Mouse (Mus musculus) spleen, adult 2 months (tissue): ENCODE measurements around the gene Magi1.

Experiments used
- CTCF ChIP-seq: fragments of 200-500 bp; IDR thresholded peaks from 2 replicates; pipeline ENCODE4 v1.5.1; 2011; ENCODE audit warnings: mild to moderate bottlenecking, inconsistent platforms; ENCODE audit not compliant: insufficient read depth, insufficient read length, insufficient replicate concordance; ENCODE audit errors: extremely low read depth
- POLR2A ChIP-seq: fragments of 200-500 bp; IDR thresholded peaks from 2 replicates; pipeline ENCODE4 v1.6.1; 2011; ENCODE audit warnings: low read depth, low read length, inconsistent platforms

DNA sequence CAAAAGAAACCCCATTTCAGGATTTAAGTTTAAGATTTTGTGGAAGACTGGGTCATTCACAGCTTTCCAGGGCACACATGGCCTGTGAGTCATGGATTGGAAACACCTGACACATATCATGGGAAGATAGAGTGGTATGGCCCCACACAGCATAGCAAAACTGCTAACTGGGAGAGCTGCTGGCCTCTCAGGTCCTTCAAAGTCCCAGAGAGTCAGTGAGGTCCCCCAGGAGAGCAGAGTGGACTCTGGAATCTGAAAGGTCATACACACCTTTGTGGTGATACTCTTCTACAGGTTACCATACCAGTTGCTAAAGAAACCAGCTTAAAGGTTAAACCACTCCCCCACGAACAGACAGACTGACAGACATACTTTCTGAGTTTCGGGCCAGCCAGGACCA lies 349.0 kb downstream of the Magi1 start:
- TF ChIP-seq CTCF: no peak
- TF ChIP-seq POLR2A: no peak
